Mouse (Mus musculus): Measurements from ENCODE around the gene Dram1. TPM values are rescaled to one million over a fixed set of nuclear protein-coding genes. Genes with fewer than 3 reads are reported as not detected.

Dram1 gene
- total and polyA plus RNA-seq, 2 experiments from 2014 or later = 0.39 to 0.44 TPM

GRCm38 (mm10) chr10:88284343-88284990 is 94.4 kb downstream of the Dram1 start:
- Histone ChIP-seq H3K9me3 (ENCODE audit: low read length) (no peaks in the 10 kb centered on the region), H3K27me3 (ENCODE audit: insufficient read depth, low read length) (no peaks in the 10 kb centered on the region), H3K36me3 (ENCODE audit: insufficient read depth, low read length) (no peaks in the 10 kb centered on the region), H3K4me3 (ENCODE audit: low read depth, low read length) (no peak overlapping the region), H3K4me2 (ENCODE audit: low read depth, low read length, poor library complexity, severe bottlenecking) (no peak overlapping the region), H3K9ac (replicated peaks; ENCODE audit: low read length, poor library complexity, severe bottlenecking) (no peak overlapping the region), H3K27ac (ENCODE audit: low read depth, low read length) (no peak overlapping the region), H3K4me1 (ENCODE audit: insufficient read depth, low read length) (no peaks in the 10 kb centered on the region)
- no peak for TF ChIP-seq CTCF (IDR thresholded peaks at IDR 0.05)
- WGBS = 94% methylated on average over 4 of the region's 4 CpGs
- no peak for ATAC-seq (ENCODE audit: low FRiP score)
- DNase-seq (ENCODE audit: low spot score) = no peak

GRCm38 (mm10) chr10:88281699-88282098 is 97.2 kb downstream of the Dram1 start:
- H3K4me2 ChIP-seq (ENCODE audit: low read depth, low read length, poor library complexity, severe bottlenecking) = no peak overlapping the region
- ATAC-seq (ENCODE audit: low FRiP score) (no peak), DNase-seq (ENCODE audit: low spot score) (no peak)
- H3K27ac ChIP-seq (ENCODE audit: low read depth, low read length) = no peak overlapping the region
- no peak for TF ChIP-seq CTCF (IDR thresholded peaks at IDR 0.05)
- H3K36me3 ChIP-seq (ENCODE audit: insufficient read depth, low read length) = no peaks in the 10 kb centered on the region
- H3K4me1 ChIP-seq (ENCODE audit: insufficient read depth, low read length) = no peaks in the 10 kb centered on the region
- H3K9ac ChIP-seq (replicated peaks; ENCODE audit: low read length, poor library complexity, severe bottlenecking) = no peak overlapping the region
- H3K27me3 ChIP-seq (ENCODE audit: insufficient read depth, low read length) = no peaks in the 10 kb centered on the region
- H3K4me3 ChIP-seq (ENCODE audit: low read depth, low read length) = no peak overlapping the region
- WGBS = 98% methylated on average over 3 of the region's 3 CpGs
- no peaks in the 10 kb centered on the region for H3K9me3 ChIP-seq (ENCODE audit: low read length)

GRCm38 (mm10) chr10:88274045-88274444 is 104.8 kb downstream of the Dram1 start:
- no peak for ATAC-seq (ENCODE audit: low FRiP score)
- no peaks in the 10 kb centered on the region for H3K36me3 ChIP-seq (ENCODE audit: insufficient read depth, low read length)
- H3K4me2 ChIP-seq (ENCODE audit: low read depth, low read length, poor library complexity, severe bottlenecking) = no peak overlapping the region
- DNase-seq (ENCODE audit: low spot score) = no peak
- no peaks in the 10 kb centered on the region for H3K4me1 ChIP-seq (ENCODE audit: insufficient read depth, low read length)
- no peak overlapping the region for H3K9ac ChIP-seq (replicated peaks; ENCODE audit: low read length, poor library complexity, severe bottlenecking)
- 85% methylated on average over 5 of the region's 5 CpGs for WGBS
- no peaks in the 10 kb centered on the region for H3K9me3 ChIP-seq (ENCODE audit: low read length)
- no peaks in the 10 kb centered on the region for H3K27me3 ChIP-seq (ENCODE audit: insufficient read depth, low read length)
- no peak for TF ChIP-seq CTCF (IDR thresholded peaks at IDR 0.05)
- no peak overlapping the region for H3K27ac ChIP-seq (ENCODE audit: low read depth, low read length)
- no peak overlapping the region for H3K4me3 ChIP-seq (ENCODE audit: low read depth, low read length)

Other genes starting within 250 kb of the Dram1 start
- 2.1 and 7.7 TPM in 2 replicates for gene Parpbp, start 232.1 kb downstream of the Dram1 start, total RNA-seq (2014; rRNA removed)
- gene Parpbp, start 232.1 kb downstream of the Dram1 start, polyA plus RNA-seq (2015; fragmentation: Nextera tagmentation; extraction: Ambion mirVana) = 0.83 and 1.0 TPM in 2 replicates
- 11.5 and 16.3 TPM in 2 replicates for gene Nup37, start 232.1 kb downstream of the Dram1 start, total RNA-seq (2014; rRNA removed)
- 12.6 and 15.9 TPM in 2 replicates for gene Nup37, start 232.1 kb downstream of the Dram1 start, polyA plus RNA-seq (2015; fragmentation: Nextera tagmentation; extraction: Ambion mirVana)
- 15.1 and 18.5 TPM in 2 replicates for gene Washc3, start 178.0 kb downstream of the Dram1 start, total RNA-seq (2014; rRNA removed)
- gene Washc3, start 178.0 kb downstream of the Dram1 start, polyA plus RNA-seq (2015; fragmentation: Nextera tagmentation; extraction: Ambion mirVana) = 39.2 and 40.8 TPM in 2 replicates
- gene Gnptab, start 52 bp upstream of the Dram1 start, total RNA-seq (2014; rRNA removed) = 54.0 and 56.0 TPM in 2 replicates
- 21.9 and 24.0 TPM in 2 replicates for gene Gnptab, start 52 bp upstream of the Dram1 start, polyA plus RNA-seq (2015; fragmentation: Nextera tagmentation; extraction: Ambion mirVana)
- gene Sycp3, start 80.5 kb upstream of the Dram1 start, total RNA-seq (2014; rRNA removed) = not detected in 2 replicates
- gene Sycp3, start 80.5 kb upstream of the Dram1 start, polyA plus RNA-seq (2015; fragmentation: Nextera tagmentation; extraction: Ambion mirVana) = 1.2 and 1.4 TPM in 2 replicates
- gene Chpt1, start 125.0 kb upstream of the Dram1 start, total RNA-seq (2014; rRNA removed) = 26.9 and 28.5 TPM in 2 replicates
- 27.2 and 27.3 TPM in 2 replicates for gene Chpt1, start 125.0 kb upstream of the Dram1 start, polyA plus RNA-seq (2015; fragmentation: Nextera tagmentation; extraction: Ambion mirVana)
- gene Mybpc1, start 226.1 kb upstream of the Dram1 start, total RNA-seq (2014; rRNA removed) = 2.0 and 3.2 TPM in 2 replicates
- 0.86 and 1.1 TPM in 2 replicates for gene Mybpc1, start 226.1 kb upstream of the Dram1 start, polyA plus RNA-seq (2015; fragmentation: Nextera tagmentation; extraction: Ambion mirVana)

Data from midbrain, postnatal 0 days (tissue).